Mouse (Mus musculus): ENCODE results near the gene B3glct. TPM values are rescaled to one million over a fixed set of nuclear protein-coding genes. Genes with fewer than 3 reads are reported as not detected.

B3glct gene
- total RNA-seq, 1 experiment from 2014 or later: 25.3 TPM

GRCm38 (mm10) chr5:149663417-149663816, 14.6 kb upstream of the B3glct start:
- DNase-seq: no peak

- no peak for DNase-seq
These were observed 834 bp upstream of the B3glct start for GRCm38 (mm10) chr5:149677196-149677595.

GRCm38 (mm10) chr5:149678990-149679348, 939 bp downstream of the B3glct start:
- no peak for DNase-seq

GRCm38 (mm10) chr5:149679362-149679761, 1.3 kb downstream of the B3glct start:
- DNase-seq: peak; percentile 29

GRCm38 (mm10) chr5:149679886-149680285, 1.9 kb downstream of the B3glct start:
- no peak for DNase-seq

- DNase-seq: no peak
These were observed 2.9 kb downstream of the B3glct start for GRCm38 (mm10) chr5:149680946-149681345.

GRCm38 (mm10) chr5:149689860-149690259, 11.8 kb downstream of the B3glct start:
- DNase-seq: no peak

- no peak for DNase-seq
These were observed 14.5 kb downstream of the B3glct start for GRCm38 (mm10) chr5:149692548-149692947.

GRCm38 (mm10) chr5:149693200-149693599, 15.2 kb downstream of the B3glct start:
- no peak for DNase-seq

- no peak for DNase-seq
These were observed 15.9 kb downstream of the B3glct start for GRCm38 (mm10) chr5:149693968-149694367.

- DNase-seq: no peak
These were observed 17.2 kb downstream of the B3glct start for GRCm38 (mm10) chr5:149695077-149695750.

- DNase-seq: no peak
These were observed 24.7 kb downstream of the B3glct start for GRCm38 (mm10) chr5:149702770-149703169.

GRCm38 (mm10) chr5:149711545-149711944, 33.5 kb downstream of the B3glct start:
- no peak for DNase-seq

GRCm38 (mm10) chr5:149713170-149713774, 35.2 kb downstream of the B3glct start:
- peak; percentile 48 for DNase-seq

GRCm38 (mm10) chr5:149713834-149714233, 35.8 kb downstream of the B3glct start:
- DNase-seq: no peak

GRCm38 (mm10) chr5:149715571-149716328, 37.7 kb downstream of the B3glct start:
- no peak for DNase-seq

- no peak for DNase-seq
These were observed 38.3 kb downstream of the B3glct start for GRCm38 (mm10) chr5:149716329-149716690.

- peak; percentile 40 for DNase-seq
These were observed 53.7 kb downstream of the B3glct start for GRCm38 (mm10) chr5:149731776-149732175.

- DNase-seq: no peak
These were observed 59.2 kb downstream of the B3glct start for GRCm38 (mm10) chr5:149737210-149737609.

- DNase-seq: no peak
These were observed 62.1 kb downstream of the B3glct start for GRCm38 (mm10) chr5:149740145-149740544.

- no peak for DNase-seq
These were observed 62.7 kb downstream of the B3glct start for GRCm38 (mm10) chr5:149740703-149741102.

GRCm38 (mm10) chr5:149742286-149742685, 64.3 kb downstream of the B3glct start:
- no peak for DNase-seq

GRCm38 (mm10) chr5:149745079-149745478, 67.0 kb downstream of the B3glct start:
- peak; percentile 8 for DNase-seq

Measured in adrenal gland, postnatal 25 days (tissue).